Mouse (Mus musculus): ENCODE measurements around the gene Cbs. TPM values are rescaled to one million over a fixed set of nuclear protein-coding genes. Genes with fewer than 3 reads are reported as not detected.

Cbs gene
- polyA plus RNA-seq, 1 experiment from 2014 or later = 2.1 TPM

- H3K27ac ChIP-seq = no peak overlapping the region
- no peaks in the 10 kb centered on the region for H3K9me3 ChIP-seq
- no peaks in the 10 kb centered on the region for H3K27me3 ChIP-seq (ENCODE audit: poor library complexity, severe bottlenecking)
- no peak overlapping the region for H3K4me3 ChIP-seq
- WGBS = 95% methylated on average over 5 of the region's 5 CpGs
- DNase-seq (ENCODE audit: extremely low spot score, low spot score) = no peak
- H3K36me3 ChIP-seq (replicated peaks) = peaks cover 9% of the 10 kb centered on the region
- H3K4me1 ChIP-seq = peaks cover 16% of the 10 kb centered on the region
Measured at GRCm38 (mm10) chr17:31571689-31572088, 65.3 kb downstream of the Cbs start.

- Histone ChIP-seq H3K27me3 (ENCODE audit: poor library complexity, severe bottlenecking) (no peaks in the 10 kb centered on the region), H3K27ac (no peak overlapping the region), H3K36me3 (replicated peaks) (peaks cover 9% of the 10 kb centered on the region), H3K9me3 (no peaks in the 10 kb centered on the region), H3K4me3 (no peak overlapping the region), H3K4me1 (peaks cover 27% of the 10 kb centered on the region)
- peak; percentile 34 for DNase-seq (ENCODE audit: extremely low spot score, low spot score)
- WGBS = 93% methylated on average over 9 of the region's 9 CpGs
Measured at GRCm38 (mm10) chr17:31570321-31570925, 66.6 kb downstream of the Cbs start.

- Histone ChIP-seq H3K36me3 (replicated peaks) (peaks cover 9% of the 10 kb centered on the region), H3K27ac (no peak overlapping the region), H3K9me3 (no peaks in the 10 kb centered on the region), H3K4me1 (peaks cover 27% of the 10 kb centered on the region), H3K27me3 (ENCODE audit: poor library complexity, severe bottlenecking) (no peaks in the 10 kb centered on the region), H3K4me3 (no peak overlapping the region)
- no peak for DNase-seq (ENCODE audit: extremely low spot score, low spot score)
- WGBS = 96% methylated on average over 1 of the region's 1 CpGs
Measured at GRCm38 (mm10) chr17:31569756-31570155, 67.3 kb downstream of the Cbs start.

GRCm38 (mm10) chr17:31566276-31566675, 70.8 kb downstream of the Cbs start:
- H3K27ac ChIP-seq = peak overlapping the region; percentile 97
- 83% methylated on average over 6 of the region's 6 CpGs for WGBS
- no peak for DNase-seq (ENCODE audit: extremely low spot score, low spot score)

GRCm38 (mm10) chr17:31565141-31566056, 71.6 kb downstream of the Cbs start:
- H3K36me3 ChIP-seq (replicated peaks) = peaks cover 9% of the 10 kb centered on the region
- no peaks in the 10 kb centered on the region for H3K27me3 ChIP-seq (ENCODE audit: poor library complexity, severe bottlenecking)
- peak overlapping the region; percentile 81 for H3K4me3 ChIP-seq
- under 1% methylated on average over 86 of the region's 88 CpGs for WGBS
- peak; percentile 75 for DNase-seq (ENCODE audit: extremely low spot score, low spot score)
- no peaks in the 10 kb centered on the region for H3K9me3 ChIP-seq
- peaks cover 35% of the 10 kb centered on the region for H3K4me1 ChIP-seq
- peak overlapping the region; percentile 97 for H3K27ac ChIP-seq

More at GRCm38 (mm10) chr17:31566276-31566675, 70.8 kb downstream of the Cbs start:
- Histone ChIP-seq H3K9me3 (no peaks in the 10 kb centered on the region), H3K27me3 (ENCODE audit: poor library complexity, severe bottlenecking) (no peaks in the 10 kb centered on the region), H3K4me3 (peak overlapping the region; percentile 81), H3K4me1 (peaks cover 35% of the 10 kb centered on the region), H3K36me3 (replicated peaks) (peaks cover 9% of the 10 kb centered on the region)

GRCm38 (mm10) chr17:31564858-31565140, 72.2 kb downstream of the Cbs start:
- peaks cover 35% of the 10 kb centered on the region for H3K4me1 ChIP-seq
- peak overlapping the region; percentile 81 for H3K4me3 ChIP-seq
- 0% methylated on average over 37 of the region's 44 CpGs for WGBS
- no peaks in the 10 kb centered on the region for H3K9me3 ChIP-seq
- no peaks in the 10 kb centered on the region for H3K27me3 ChIP-seq (ENCODE audit: poor library complexity, severe bottlenecking)
- H3K27ac ChIP-seq = peak overlapping the region; percentile 97
- H3K36me3 ChIP-seq (replicated peaks) = peaks cover 9% of the 10 kb centered on the region
- no peak for DNase-seq (ENCODE audit: extremely low spot score, low spot score)

GRCm38 (mm10) chr17:31564015-31564857, 72.8 kb downstream of the Cbs start, which contains the start of gene Pknox1:
Gene Pknox1 (plus strand): TSS chr17:31564734.
- Histone ChIP-seq H3K9me3 (no peaks in the 10 kb centered on the region), H3K27me3 (ENCODE audit: poor library complexity, severe bottlenecking) (no peaks in the 10 kb centered on the region), H3K4me1 (peaks cover 35% of the 10 kb centered on the region), H3K4me3 (peak within 1 kb of the TSS; percentile 81), H3K27ac (peak within 1 kb of the TSS; percentile 97), H3K36me3 (replicated peaks) (peaks cover 9% of the 10 kb centered on the region)
- peak; percentile 98 for DNase-seq (ENCODE audit: extremely low spot score, low spot score)
- whole genome bisulfite sequencing = under 1% methylated on average over 45 of the region's 72 CpGs

GRCm38 (mm10) chr17:31563632-31564014, 73.4 kb downstream of the Cbs start:
- WGBS = 31% methylated on average over 12 of the region's 12 CpGs
- DNase-seq (ENCODE audit: extremely low spot score, low spot score) = peak; percentile 47
- H3K9me3 ChIP-seq = no peaks in the 10 kb centered on the region

GRCm38 (mm10) chr17:31559021-31559789, 77.8 kb downstream of the Cbs start:
- Histone ChIP-seq H3K27me3 (ENCODE audit: poor library complexity, severe bottlenecking) (no peaks in the 10 kb centered on the region), H3K9me3 (no peaks in the 10 kb centered on the region), H3K4me1 (peaks cover 23% of the 10 kb centered on the region), H3K36me3 (replicated peaks) (no peaks in the 10 kb centered on the region), H3K27ac (no peak overlapping the region), H3K4me3 (no peak overlapping the region)
- DNase-seq (ENCODE audit: extremely low spot score, low spot score) = no peak
- 90% methylated on average over 11 of the region's 11 CpGs for WGBS

More at GRCm38 (mm10) chr17:31563632-31564014, 73.4 kb downstream of the Cbs start:
- peaks cover 9% of the 10 kb centered on the region for H3K36me3 ChIP-seq (replicated peaks)
- H3K4me1 ChIP-seq = peaks cover 35% of the 10 kb centered on the region
- H3K27ac ChIP-seq = peak overlapping the region; percentile 97
- no peaks in the 10 kb centered on the region for H3K27me3 ChIP-seq (ENCODE audit: poor library complexity, severe bottlenecking)
- peak overlapping the region; percentile 81 for H3K4me3 ChIP-seq

Small RNAs within 50 kb of the gene (microRNA-seq; reads per million reads assigned to microRNA genes)
- not detected for gene Gm24970

Other genes with a start within 250 kb of the Cbs start
- gene Wdr4, start 117.3 kb downstream of the Cbs start, polyA plus RNA-seq (2016; fragmentation: Nextera tagmentation; extraction: Ambion mirVana) = 78.5 and 81.3 TPM in 2 replicates
- 214 and 224 TPM in 2 replicates for gene Ndufv3, start 117.1 kb downstream of the Cbs start, polyA plus RNA-seq (2016; fragmentation: Nextera tagmentation; extraction: Ambion mirVana)
- gene Pknox1, start 72.5 kb downstream of the Cbs start, polyA plus RNA-seq (2016; fragmentation: Nextera tagmentation; extraction: Ambion mirVana) = 18.3 and 19.1 TPM in 2 replicates
- 529 and 553 TPM in 2 replicates for gene U2af1, start 21.7 kb upstream of the Cbs start, polyA plus RNA-seq (2016; fragmentation: Nextera tagmentation; extraction: Ambion mirVana)
- gene Cryaa, start 40.6 kb upstream of the Cbs start, polyA plus RNA-seq (2016; fragmentation: Nextera tagmentation; extraction: Ambion mirVana) = 0.16 TPM in 1 of 2 replicates, not detected in the other
- gene Sik1, start 218.6 kb upstream of the Cbs start, polyA plus RNA-seq (2016; fragmentation: Nextera tagmentation; extraction: Ambion mirVana) = 10.0 and 11.4 TPM in 2 replicates